Mouse (Mus musculus): ENCODE results near the gene Otulin.
A peak's percentile ranks its signal among the peaks of the same experiment; 100 is the strongest.

The Otulin gene

GRCm38 (mm10) chr15:27612533-27613221 is 17.8 kb downstream of the Otulin start:
- DNase-seq (ENCODE audit: low spot score), result peak; percentile 62

GRCm38 (mm10) chr15:27609554-27609953 is 20.9 kb downstream of the Otulin start:
- no peak for DNase-seq (ENCODE audit: low spot score)

- no peak for DNase-seq (ENCODE audit: low spot score)
Measured at GRCm38 (mm10) chr15:27605252-27605651, 25.2 kb downstream of the Otulin start.

GRCm38 (mm10) chr15:27604558-27604957 is 25.9 kb downstream of the Otulin start:
- no peak for DNase-seq (ENCODE audit: low spot score)

- no peak for DNase-seq (ENCODE audit: low spot score)
Measured at GRCm38 (mm10) chr15:27600524-27600923, 30.0 kb downstream of the Otulin start.

- DNase-seq (ENCODE audit: low spot score), result no peak
Measured at GRCm38 (mm10) chr15:27598786-27599385, 31.6 kb downstream of the Otulin start.

- no peak for DNase-seq (ENCODE audit: low spot score)
Measured at GRCm38 (mm10) chr15:27597516-27597915, 33.0 kb downstream of the Otulin start.

- peak; percentile 75 for DNase-seq (ENCODE audit: low spot score)
Measured at GRCm38 (mm10) chr15:27596463-27597140, 33.9 kb downstream of the Otulin start.

- DNase-seq (ENCODE audit: low spot score), result no peak
Measured at GRCm38 (mm10) chr15:27595560-27595959, 34.9 kb downstream of the Otulin start.

- DNase-seq (ENCODE audit: low spot score), result no peak
Measured at GRCm38 (mm10) chr15:27594973-27595372, 35.5 kb downstream of the Otulin start.

- no peak for DNase-seq (ENCODE audit: low spot score)
Measured at GRCm38 (mm10) chr15:27593717-27594116, 36.8 kb downstream of the Otulin start.

GRCm38 (mm10) chr15:27592620-27593320 is 37.7 kb downstream of the Otulin start:
- no peak for DNase-seq (ENCODE audit: low spot score)

- DNase-seq (ENCODE audit: low spot score), result no peak
Measured at GRCm38 (mm10) chr15:27590812-27591211, 39.7 kb downstream of the Otulin start.

- DNase-seq (ENCODE audit: low spot score), result no peak
Measured at GRCm38 (mm10) chr15:27588087-27588826, 42.2 kb downstream of the Otulin start.

- no peak for DNase-seq (ENCODE audit: low spot score)
Measured at GRCm38 (mm10) chr15:27586093-27586480, 44.4 kb downstream of the Otulin start.

GRCm38 (mm10) chr15:27585466-27586092 is 44.9 kb downstream of the Otulin start:
- DNase-seq (ENCODE audit: low spot score), result no peak

GRCm38 (mm10) chr15:27583620-27584019 is 46.9 kb downstream of the Otulin start:
- no peak for DNase-seq (ENCODE audit: low spot score)

- DNase-seq (ENCODE audit: low spot score), result peak; percentile 61
Measured at GRCm38 (mm10) chr15:27583042-27583441, 47.5 kb downstream of the Otulin start.

- no peak for DNase-seq (ENCODE audit: low spot score)
Measured at GRCm38 (mm10) chr15:27582428-27582827, 48.1 kb downstream of the Otulin start.

- no peak for DNase-seq (ENCODE audit: low spot score)
Measured at GRCm38 (mm10) chr15:27581640-27582039, 48.9 kb downstream of the Otulin start.

GRCm38 (mm10) chr15:27580771-27581170 is 49.7 kb downstream of the Otulin start:
- no peak for DNase-seq (ENCODE audit: low spot score)

Data from lung, postnatal 25 days (tissue).